Mouse (Mus musculus) mouse trophoblast stem cell (cell line): ENCODE results near the gene Idua.

Source experiments
- in situ Hi-C, 2 experiments: fragments of 300-500 bp; cut with MseI, MboI; formaldehyde crosslinking; loops; 2 replicates in 1 of 2; 3 replicates in 1 of 2; pipeline ENCODE4 v1.15.1; 2025

The Idua gene

GRCm38 (mm10) chr5:108718051-108718450 lies 57.9 kb downstream of the Idua start:
- in situ Hi-C loops, result no loop called here

- in situ Hi-C loops, result no loop called here
These were observed 59.6 kb downstream of the Idua start for GRCm38 (mm10) chr5:108719761-108720160.

- in situ Hi-C loops, result no loop called here
These were observed 63.9 kb downstream of the Idua start for GRCm38 (mm10) chr5:108724006-108724405.

GRCm38 (mm10) chr5:108726557-108727248 lies 66.6 kb downstream of the Idua start:
- in situ Hi-C loops, result no loop called here

- in situ Hi-C loops, result no loop called here
These were observed 67.3 kb downstream of the Idua start for GRCm38 (mm10) chr5:108727425-108727824.
